Mouse (Mus musculus) midbrain, embryonic 15.5 days (tissue): Measurements from ENCODE around the gene Ski. TPM values are rescaled to one million over a fixed set of nuclear protein-coding genes. Genes with fewer than 3 reads are reported as not detected.

Experiments used
- ATAC-seq: fragments of 200-750 bp; cut with Nextera tagmentation; replicated peaks from 2 replicates; pipeline ENCODE4 v1.8.0; 2017; ENCODE audit warnings: moderate TSS enrichment
- H3K27ac ChIP-seq: fragments of 300-500 bp; sonication (generic); 2 replicates; pipeline ENCODE4 v1.5.1; 2015; ENCODE audit warnings: mild to moderate bottlenecking, inconsistent platforms
- H3K27me3 ChIP-seq: fragments of 300-500 bp; sonication (generic); replicated peaks from 2 replicates; pipeline ENCODE4 v1.6.1; 2015; ENCODE audit warnings: inconsistent platforms
- H3K36me3 ChIP-seq: fragments of 300-500 bp; sonication (generic); replicated peaks from 2 replicates; pipeline ENCODE4 v1.6.1; 2015; ENCODE audit warnings: inconsistent platforms
- H3K4me1 ChIP-seq: fragments of 300-500 bp; sonication (generic); 2 replicates; pipeline ENCODE4 v1.6.1; 2015; ENCODE audit warnings: inconsistent platforms
- H3K4me2 ChIP-seq: fragments of 300-500 bp; sonication (generic); 2 replicates; pipeline ENCODE4 v1.6.1; 2015; ENCODE audit warnings: inconsistent platforms, mild to moderate bottlenecking, moderate library complexity
- H3K4me3 ChIP-seq: fragments of 300-500 bp; sonication (generic); 2 replicates; pipeline ENCODE4 v1.5.1; 2015; ENCODE audit warnings: mild to moderate bottlenecking, inconsistent platforms
- H3K9ac ChIP-seq: fragments of 300-500 bp; sonication (generic); 2 replicates; pipeline ENCODE4 v1.6.1; 2015; ENCODE audit warnings: mild to moderate bottlenecking, inconsistent platforms
- H3K9me3 ChIP-seq: fragments of 300-500 bp; sonication (generic); 2 replicates; pipeline ENCODE4 v1.6.1; 2016; ENCODE audit warnings: inconsistent platforms
- WGBS: fragments of 180-500 bp; shearing (Covaris S2); methylation state at CpG from one replicate; pipeline ENCODE4 v1.1.7; 2015; ENCODE audit warnings: mixed read lengths; 5-methylcytosine and 5-hydroxymethylcytosine counted together
- polyA plus RNA-seq: library from polyadenylated mRNA; unstranded; fragments of >200 nt; fragmentation: Nextera tagmentation; extraction: Ambion mirVana; gene quantifications from 2 replicates; pipeline ENCODE4 v1.2.1, GENCODE M21; 2015

The Ski gene
- polyA plus RNA-seq, 1 experiment from 2014 or later: 10.8 TPM

DNA sequence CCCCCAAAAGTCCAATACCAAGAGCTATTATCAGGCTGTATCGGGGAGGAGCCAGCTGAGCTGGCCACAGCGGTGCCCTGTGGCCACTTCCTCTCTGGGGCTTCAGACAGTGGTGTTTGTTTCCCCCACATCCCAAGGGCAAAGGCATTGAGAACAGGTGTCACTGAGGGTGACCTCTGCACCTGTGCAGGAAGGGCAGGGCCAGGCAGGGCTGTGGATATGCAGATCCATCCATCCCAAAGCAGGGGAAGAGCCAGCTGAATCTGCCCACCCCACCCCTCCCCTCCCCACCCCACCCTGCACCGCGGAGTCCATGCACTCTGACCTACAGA is 59.1 kb downstream of the Ski start:
- Histone ChIP-seq H3K4me3 (no peak overlapping the region), H3K9ac (no peak overlapping the region), H3K4me2 (no peak overlapping the region), H3K4me1 (peaks cover 23% of the 10 kb centered on the region), H3K27ac (no peak overlapping the region), H3K36me3 (peaks cover 10% of the 10 kb centered on the region; the same call in 1 of the 2 replicates), H3K27me3 (no peaks in the 10 kb centered on the region), H3K9me3 (no peaks in the 10 kb centered on the region)
- WGBS: 59% methylated on average over 4 of the region's 4 CpGs
- no peak for ATAC-seq

DNA sequence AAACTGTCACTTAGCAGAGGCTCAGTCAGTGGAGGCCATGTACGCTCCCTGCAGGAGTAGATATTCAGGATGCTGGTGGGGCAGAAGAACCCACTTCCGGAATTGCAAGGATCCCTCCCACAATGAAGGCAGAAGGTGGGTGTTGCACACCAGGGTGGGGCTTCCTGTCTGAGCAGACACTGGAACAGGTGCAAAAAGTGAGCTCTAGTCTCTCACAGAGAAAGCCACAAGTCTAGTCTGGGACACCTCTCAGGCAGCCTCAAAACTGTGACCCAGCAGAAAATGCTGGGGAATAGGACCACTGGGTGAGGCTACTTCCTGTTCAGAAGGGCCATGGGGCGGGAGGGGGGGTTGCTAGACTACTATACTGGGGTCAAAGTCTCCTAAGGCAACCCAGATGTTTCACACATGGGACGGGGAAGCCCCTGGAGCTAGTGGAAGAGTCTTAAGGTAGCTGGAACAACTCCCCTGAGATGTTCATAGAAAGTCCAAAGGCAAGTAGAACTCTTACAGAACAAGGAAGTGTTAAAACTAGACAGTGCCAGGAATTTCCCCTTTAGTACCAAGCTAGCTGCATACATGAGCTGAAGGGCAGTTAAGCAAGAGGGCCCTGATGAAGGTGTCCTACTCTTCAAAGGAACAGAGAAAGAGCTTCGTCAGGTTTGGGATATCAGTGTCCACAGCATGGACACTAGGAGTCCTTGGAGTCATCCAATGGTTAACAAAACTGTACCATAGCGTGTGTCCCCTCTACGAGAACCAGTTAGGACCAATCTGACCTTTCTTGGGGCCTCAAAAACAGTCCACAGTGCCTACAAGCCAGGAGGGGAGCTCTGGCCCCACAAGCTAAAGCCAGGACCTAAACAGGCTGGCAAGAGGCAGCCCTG is 59.7 kb downstream of the Ski start:
- Histone ChIP-seq H3K27me3 (no peaks in the 10 kb centered on the region), H3K9ac (no peak overlapping the region), H3K27ac (no peak overlapping the region), H3K4me3 (no peak overlapping the region), H3K36me3 (peaks cover 17% of the 10 kb centered on the region; the same call in 1 of the 2 replicates), H3K9me3 (no peaks in the 10 kb centered on the region), H3K4me1 (peaks cover 23% of the 10 kb centered on the region), H3K4me2 (no peak overlapping the region)
- WGBS: 80% methylated on average over 7 of the region's 7 CpGs
- ATAC-seq: no peak

DNA sequence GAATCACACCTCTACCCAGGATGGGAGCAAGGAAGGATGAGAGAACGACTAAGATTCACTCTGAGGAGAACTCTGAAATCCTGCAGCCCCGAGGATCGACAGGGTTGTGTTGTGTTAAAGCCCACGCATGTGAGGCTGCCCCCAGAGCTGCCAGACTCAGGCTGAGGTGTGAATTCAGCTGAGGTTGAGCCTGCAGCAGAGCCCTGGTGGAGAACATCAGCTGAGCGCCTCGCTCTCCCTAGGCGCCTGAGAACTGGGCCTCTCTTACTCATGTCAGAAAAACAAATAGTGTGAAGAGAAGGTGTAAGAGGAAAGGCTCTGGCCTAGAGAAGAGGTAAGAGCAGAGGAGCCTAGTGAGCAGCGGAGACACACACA is 63.9 kb downstream of the Ski start:
- ATAC-seq: no peak
- no peak overlapping the region for H3K4me2 ChIP-seq
- no peak overlapping the region for H3K9ac ChIP-seq
- H3K4me3 ChIP-seq: no peak overlapping the region
- no peak overlapping the region for H3K27ac ChIP-seq
- H3K36me3 ChIP-seq: peaks cover 23% of the 10 kb centered on the region
- peaks cover 10% of the 10 kb centered on the region for H3K4me1 ChIP-seq
- no peaks in the 10 kb centered on the region for H3K27me3 ChIP-seq
- 84% methylated on average over 8 of the region's 8 CpGs for WGBS
- H3K9me3 ChIP-seq: no peaks in the 10 kb centered on the region

DNA sequence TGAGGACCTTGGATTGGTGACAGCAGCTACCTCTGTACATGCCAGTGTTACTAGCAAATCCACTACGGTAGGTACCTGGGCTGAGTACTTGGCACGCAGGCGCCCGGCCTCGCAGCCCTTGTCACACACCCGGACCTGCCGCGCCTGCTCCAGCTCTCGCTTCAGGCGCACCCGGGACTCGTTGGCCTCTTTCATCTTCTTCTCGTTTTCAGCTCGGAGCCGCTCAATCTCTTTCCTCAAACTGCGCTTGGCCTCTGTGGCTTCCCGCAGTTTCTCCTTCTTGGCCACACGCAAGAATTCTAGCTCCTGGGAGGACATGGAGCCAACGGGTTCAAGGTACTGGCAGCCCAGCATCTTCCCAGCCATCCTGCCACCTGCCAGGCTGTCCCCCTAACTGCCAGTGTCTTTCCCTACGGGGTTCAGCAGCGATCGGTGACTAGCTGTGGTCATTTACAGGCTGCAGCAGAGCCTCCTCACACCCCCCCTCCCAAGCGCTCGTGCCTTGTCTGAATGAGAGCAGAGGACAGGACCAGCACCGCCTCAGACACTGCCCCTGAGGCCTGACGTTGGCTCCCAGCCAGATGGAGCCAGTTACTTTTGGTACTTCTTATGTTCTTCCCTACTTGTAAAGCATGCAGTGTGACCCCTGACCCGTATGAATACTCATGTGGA is 64.4 kb downstream of the Ski start:
- no peak overlapping the region for H3K4me2 ChIP-seq
- H3K9ac ChIP-seq: no peak overlapping the region
- WGBS: 88% methylated on average over 27 of the region's 27 CpGs
- ATAC-seq: no peak
- no peak overlapping the region for H3K27ac ChIP-seq
- no peaks in the 10 kb centered on the region for H3K9me3 ChIP-seq
- H3K4me1 ChIP-seq: 0 out of 2 replicates have a peak, but pooled peaks cover 6% of the 10 kb centered on the region
- H3K36me3 ChIP-seq: peaks cover 23% of the 10 kb centered on the region
- H3K27me3 ChIP-seq: no peaks in the 10 kb centered on the region
- no peak overlapping the region for H3K4me3 ChIP-seq

DNA sequence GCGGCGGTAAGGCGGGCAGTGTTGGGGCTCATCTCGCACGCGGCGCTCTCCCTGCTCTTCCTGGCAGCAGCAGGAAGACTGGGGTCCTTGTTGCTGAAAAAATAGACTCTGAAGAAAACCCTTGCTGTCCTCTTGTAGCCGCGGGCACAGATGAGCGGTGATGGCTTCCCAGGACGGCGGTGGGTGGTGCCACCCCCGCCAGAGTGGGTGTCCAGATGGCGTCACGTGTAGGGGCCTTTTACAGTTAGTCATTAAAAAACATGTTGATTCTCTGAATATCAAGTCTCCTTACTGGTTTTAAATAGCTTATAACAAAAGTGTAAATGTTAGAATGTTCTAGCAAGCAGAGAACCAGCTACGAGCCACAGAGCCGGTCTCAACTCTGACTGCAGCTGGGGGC is 65.7 kb downstream of the Ski start:
- no peak for ATAC-seq
- peaks cover 23% of the 10 kb centered on the region for H3K36me3 ChIP-seq
- no peak overlapping the region for H3K9ac ChIP-seq
- no peak overlapping the region for H3K27ac ChIP-seq
- H3K27me3 ChIP-seq: no peaks in the 10 kb centered on the region
- H3K9me3 ChIP-seq: no peaks in the 10 kb centered on the region
- H3K4me2 ChIP-seq: no peak overlapping the region
- WGBS: 94% methylated on average over 17 of the region's 17 CpGs
- no peak overlapping the region for H3K4me3 ChIP-seq
- H3K4me1 ChIP-seq: 0 out of 2 replicates have a peak, but pooled peaks cover 6% of the 10 kb centered on the region

DNA sequence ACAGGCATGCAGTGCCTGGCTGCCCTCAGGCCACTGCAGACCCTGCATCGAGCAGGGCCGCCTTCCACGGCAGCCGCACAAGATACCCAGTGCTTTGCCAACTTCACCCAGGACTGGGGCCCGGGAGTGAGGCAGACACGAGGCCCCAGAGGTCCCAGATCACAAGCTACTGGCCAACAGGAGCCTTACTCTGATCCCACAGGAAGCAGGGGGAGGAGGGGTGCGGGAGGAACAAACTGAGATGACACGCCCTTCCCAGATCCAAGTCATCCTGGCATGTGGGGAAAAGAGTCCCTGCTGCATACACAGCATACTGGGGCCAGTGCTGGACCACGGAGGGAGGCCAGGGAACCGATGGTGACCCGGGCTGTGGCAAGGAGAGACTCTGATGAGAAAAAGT is 67.4 kb downstream of the Ski start:
- Histone ChIP-seq H3K4me1 (peaks cover 14% of the 10 kb centered on the region; the same call in 1 of the 2 replicates), H3K36me3 (peaks cover 23% of the 10 kb centered on the region), H3K9ac (no peak overlapping the region), H3K27ac (no peak overlapping the region), H3K9me3 (no peaks in the 10 kb centered on the region), H3K4me2 (no peak overlapping the region), H3K27me3 (0 out of 2 replicates have a peak, but pooled peaks cover 3% of the 10 kb centered on the region), H3K4me3 (no peak overlapping the region)
- no peak for ATAC-seq
- WGBS: 81% methylated on average over 11 of the region's 11 CpGs

DNA sequence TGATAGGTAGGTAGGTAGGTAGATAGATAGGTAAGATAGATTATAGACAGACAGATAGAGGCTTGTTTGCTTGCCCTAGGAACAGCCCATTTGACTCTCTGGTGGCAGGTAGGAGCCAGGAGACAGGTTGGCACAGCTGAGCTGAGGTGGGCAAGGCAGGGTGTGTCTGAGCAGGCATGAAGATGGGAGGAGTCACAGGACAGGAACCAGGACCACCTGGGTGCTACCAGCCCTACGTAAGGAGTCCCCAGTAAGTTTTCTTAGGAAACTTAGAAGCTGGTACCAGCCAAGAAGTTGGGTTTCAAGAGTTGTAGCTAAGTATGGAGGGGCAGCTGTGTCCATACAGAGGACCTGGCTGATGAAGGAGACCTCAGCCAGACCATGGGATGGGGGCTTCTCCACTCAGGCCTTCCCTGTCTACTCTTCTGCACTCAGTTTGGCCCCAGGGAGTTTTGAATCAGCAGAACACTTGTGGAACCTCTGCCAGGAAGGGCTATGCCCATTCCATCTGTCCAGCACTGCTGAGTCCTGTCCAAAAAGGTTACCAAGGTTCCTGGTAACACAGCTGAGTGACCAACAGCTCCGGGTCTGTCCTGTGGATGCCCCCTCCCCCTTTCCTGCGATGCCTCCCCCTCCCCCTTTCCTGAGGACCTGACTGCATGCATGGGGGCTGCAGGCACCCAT is 68.9 kb downstream of the Ski start:
- Histone ChIP-seq H3K36me3 (peaks cover 15% of the 10 kb centered on the region), H3K4me1 (peaks cover 14% of the 10 kb centered on the region; the same call in 1 of the 2 replicates), H3K27ac (no peak overlapping the region), H3K9me3 (no peaks in the 10 kb centered on the region), H3K4me3 (no peak overlapping the region), H3K27me3 (0 out of 2 replicates have a peak, but pooled peaks cover 3% of the 10 kb centered on the region), H3K4me2 (no peak overlapping the region), H3K9ac (no peak overlapping the region)
- 80% methylated on average over 3 of the region's 3 CpGs for WGBS
- ATAC-seq: no peak

DNA sequence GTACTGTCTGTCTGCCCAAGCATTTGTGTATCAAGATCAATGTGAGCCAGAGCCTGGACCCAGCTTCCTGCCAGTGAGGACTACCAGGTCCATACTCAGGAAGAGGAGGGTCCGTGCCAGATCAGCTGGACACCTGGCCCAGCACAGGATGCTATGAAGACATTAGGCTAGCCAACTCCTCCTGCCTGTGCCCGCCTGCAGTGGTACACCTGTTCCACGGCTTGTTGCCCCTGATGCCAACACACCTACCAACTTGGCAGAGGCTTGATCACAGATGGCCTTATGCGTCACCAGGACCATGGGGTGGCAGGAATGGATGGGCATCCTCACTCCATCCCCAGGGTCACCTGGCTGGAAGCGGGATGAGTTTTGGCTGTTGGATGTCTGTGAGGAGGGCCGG is 69.9 kb downstream of the Ski start:
- Histone ChIP-seq H3K27me3 (0 out of 2 replicates have a peak, but pooled peaks cover 3% of the 10 kb centered on the region), H3K27ac (no peak overlapping the region), H3K4me1 (peaks cover 14% of the 10 kb centered on the region; the same call in 1 of the 2 replicates), H3K9me3 (no peaks in the 10 kb centered on the region), H3K36me3 (peaks cover 6% of the 10 kb centered on the region), H3K4me3 (no peak overlapping the region), H3K9ac (no peak overlapping the region), H3K4me2 (no peak overlapping the region)
- 93% methylated on average over 6 of the region's 6 CpGs for WGBS
- ATAC-seq: no peak

DNA sequence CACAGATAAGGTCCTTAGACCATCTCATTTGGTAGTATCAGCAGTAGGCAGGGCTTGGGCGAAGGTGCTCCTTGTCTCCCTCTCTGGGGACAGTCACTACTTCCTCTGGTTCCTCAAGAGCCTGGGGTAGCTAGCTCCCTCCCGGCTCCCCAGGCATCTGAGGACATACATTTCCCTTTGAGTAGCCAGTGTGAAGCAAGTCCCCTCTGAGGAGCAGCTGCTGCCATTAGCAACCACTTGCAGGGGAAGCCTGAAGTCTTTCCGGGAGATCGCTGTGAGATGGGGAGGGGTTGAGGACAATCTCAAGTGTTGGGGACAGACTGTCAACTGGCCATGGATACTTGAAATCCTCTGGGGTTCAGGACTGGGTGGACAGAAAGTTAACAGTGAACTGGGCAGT is 70.5 kb downstream of the Ski start:
- no peak overlapping the region for H3K4me2 ChIP-seq
- 0 out of 2 replicates have a peak, but pooled peaks cover 3% of the 10 kb centered on the region for H3K27me3 ChIP-seq
- H3K4me3 ChIP-seq: no peak overlapping the region
- H3K27ac ChIP-seq: no peak overlapping the region
- ATAC-seq: no peak
- no peak overlapping the region for H3K9ac ChIP-seq
- WGBS: 81% methylated on average over 4 of the region's 4 CpGs
- peaks cover 14% of the 10 kb centered on the region; the same call in 1 of the 2 replicates for H3K4me1 ChIP-seq
- no peaks in the 10 kb centered on the region; the same call in none of the 2 replicates for H3K36me3 ChIP-seq
- H3K9me3 ChIP-seq: no peaks in the 10 kb centered on the region

DNA sequence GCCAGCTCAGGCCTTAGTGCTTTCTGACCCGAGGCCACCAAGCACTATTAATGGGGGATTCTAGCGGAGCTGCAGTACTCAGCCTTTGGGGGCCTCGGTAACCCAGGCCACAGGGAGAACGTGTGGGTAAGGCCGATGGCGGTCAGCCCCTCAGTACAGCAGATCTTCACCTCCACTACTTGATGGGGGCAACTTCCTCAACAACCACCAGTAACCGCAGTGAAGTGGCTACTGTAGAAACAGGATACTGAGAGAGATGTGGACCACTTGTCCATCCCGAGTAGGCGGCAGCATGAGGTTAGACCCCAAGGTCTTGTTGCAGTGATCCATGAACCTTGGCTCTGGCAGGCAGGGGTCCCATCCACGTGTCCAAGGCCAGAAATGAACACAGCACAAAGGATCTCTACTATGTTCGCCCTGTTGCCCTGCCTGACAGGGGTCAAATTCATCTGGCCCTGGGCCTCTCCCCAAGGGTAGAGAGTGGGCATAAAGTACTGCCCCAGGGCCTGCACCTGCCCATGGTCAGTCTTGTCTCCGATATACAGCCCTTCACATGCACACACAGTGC is 71.1 kb downstream of the Ski start:
- WGBS: 54% methylated on average over 12 of the region's 12 CpGs
- Histone ChIP-seq H3K4me2 (peak overlapping the region; percentile 76), H3K4me3 (peak overlapping the region; percentile 42), H3K27me3 (0 out of 2 replicates have a peak, but pooled peaks cover 3% of the 10 kb centered on the region), H3K27ac (peak overlapping the region; percentile 18; the same call in 1 of the 2 replicates), H3K9me3 (no peaks in the 10 kb centered on the region), H3K36me3 (no peaks in the 10 kb centered on the region; the same call in 1 of the 2 replicates), H3K9ac (peak overlapping the region; percentile 44; the same call in 1 of the 2 replicates), H3K4me1 (peaks cover 16% of the 10 kb centered on the region)
- ATAC-seq: no peak

DNA sequence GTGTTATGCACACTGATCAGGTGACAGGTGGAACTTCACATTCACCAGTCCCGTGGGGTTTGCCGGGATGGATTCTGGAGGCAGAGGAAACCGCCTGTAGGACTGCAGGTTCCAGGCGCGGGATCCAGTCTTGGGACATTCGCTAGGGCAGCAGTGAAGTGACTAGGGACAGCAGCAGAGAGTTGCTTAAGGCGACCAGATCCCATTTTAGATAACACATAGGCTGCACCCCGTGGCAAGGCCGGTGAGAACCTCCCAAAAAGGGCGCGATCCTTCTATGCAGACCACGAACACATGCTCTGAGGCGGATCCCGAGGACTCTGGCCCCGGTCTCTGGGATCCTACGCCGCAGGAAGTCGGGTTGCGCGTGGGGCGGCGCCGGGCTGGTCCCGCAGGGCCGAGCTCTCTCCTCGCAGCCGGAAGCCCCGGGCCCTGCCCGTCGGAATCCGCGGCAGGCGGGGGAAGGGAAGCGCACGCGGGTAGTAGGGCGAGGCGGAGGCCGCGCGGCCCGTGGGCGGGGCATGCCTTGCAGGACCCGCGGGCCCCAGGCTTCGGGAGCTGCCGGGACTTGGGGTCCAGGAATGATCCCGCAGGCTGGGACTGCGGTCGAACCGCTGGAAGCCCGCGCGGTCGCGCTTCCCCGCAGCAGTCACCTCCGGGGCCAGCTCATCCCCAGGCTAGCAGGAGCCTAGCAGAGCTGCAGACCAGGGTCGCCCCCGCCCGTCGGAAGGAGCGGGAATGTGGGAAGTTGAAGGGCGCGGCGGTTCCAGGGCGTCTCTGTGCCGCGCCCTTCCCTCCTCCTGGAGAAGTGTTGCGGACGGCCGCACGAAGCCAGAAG is 71.9 kb downstream of the Ski start:
- peak overlapping the region; percentile 44 for H3K9ac ChIP-seq
- 6% methylated on average over 73 of the region's 73 CpGs for WGBS
- peak overlapping the region; percentile 42 for H3K4me3 ChIP-seq
- 0 out of 2 replicates have a peak, but pooled peaks cover 3% of the 10 kb centered on the region for H3K27me3 ChIP-seq
- H3K27ac ChIP-seq: peak overlapping the region; percentile 18; the same call in 1 of the 2 replicates
- H3K36me3 ChIP-seq: no peaks in the 10 kb centered on the region; the same call in 1 of the 2 replicates
- peak overlapping the region; percentile 76 for H3K4me2 ChIP-seq
- peak; percentile 77 for ATAC-seq
- H3K9me3 ChIP-seq: no peaks in the 10 kb centered on the region
- H3K4me1 ChIP-seq: peaks cover 19% of the 10 kb centered on the region
